Mouse (Mus musculus) liver, embryonic 11.5 days (tissue): ENCODE results near the gene Gtf3c5. TPM values are rescaled to one million over a fixed set of nuclear protein-coding genes. Genes with fewer than 3 reads are reported as not detected.

Experiments
- microRNA-seq: library from miRNA; unstranded; fragments of <30 nt; microRNA quantifications from one replicate; pipeline ENCODE4, GENCODE M21; 2017; ENCODE audit warnings: borderline number of aligned reads
- polyA plus RNA-seq: library from polyadenylated mRNA; unstranded; fragments of >200 nt; fragmentation: Nextera tagmentation; extraction: Ambion mirVana; gene quantifications from 2 replicates; pipeline ENCODE4 v1.2.1, GENCODE M21; 2014

Gtf3c5 gene
- polyA plus RNA-seq, 1 experiment from 2014 or later: 30.8 TPM

Small RNA genes lying within 50 kb of the gene (microRNA-seq; reads per million reads assigned to microRNA genes)
- not detected for gene Gm22824

Other genes starting within 250 kb of the Gtf3c5 start
- 1.3 and 1.5 TPM in 2 replicates for gene Ppp1r26, start 137.0 kb downstream of the Gtf3c5 start, polyA plus RNA-seq
- 0.29 TPM in 1 of 2 replicates, not detected in the other for gene 1700007K13Rik, start 117.4 kb downstream of the Gtf3c5 start, polyA plus RNA-seq
- gene Mrps2, start 115.7 kb downstream of the Gtf3c5 start, polyA plus RNA-seq: 68.2 and 69.3 TPM in 2 replicates
- 0.22 and 0.32 TPM in 2 replicates for gene Gbgt1, start 86.9 kb downstream of the Gtf3c5 start, polyA plus RNA-seq
- gene Gm10134, start 77.7 kb downstream of the Gtf3c5 start, polyA plus RNA-seq: 0.73 and 0.78 TPM in 2 replicates
- 11.3 and 12.9 TPM in 2 replicates for gene Ralgds, start 70.6 kb downstream of the Gtf3c5 start, polyA plus RNA-seq
- not detected in 2 replicates for gene Cel, start 20.3 kb downstream of the Gtf3c5 start, polyA plus RNA-seq
- gene Gfi1b, start 38.2 kb upstream of the Gtf3c5 start, polyA plus RNA-seq: 143 and 151 TPM in 2 replicates
- 20.7 and 21.3 TPM in 2 replicates for gene Tsc1, start 57.5 kb upstream of the Gtf3c5 start, polyA plus RNA-seq
- gene Spaca9, start 116.0 kb upstream of the Gtf3c5 start, polyA plus RNA-seq: 3.5 and 4.4 TPM in 2 replicates
- 0.38 and 0.69 TPM in 2 replicates for gene Ak8, start 116.4 kb upstream of the Gtf3c5 start, polyA plus RNA-seq